Mouse (Mus musculus) midbrain, embryonic 14.5 days (tissue): Measurements from ENCODE around the gene Chchd2. TPM values are rescaled to one million over a fixed set of nuclear protein-coding genes. Genes with fewer than 3 reads are reported as not detected.
A peak's percentile ranks its signal among the peaks of the same experiment; 100 is the strongest.
"Not testable (repeated sequence)": the region's sequence is repeated elsewhere in the genome, so short reads cannot be mapped to it uniquely, and the experiment has no call there.

ENCODE experiments used
- ATAC-seq: fragments of 200-750 bp; cut with Nextera tagmentation; 2 replicates; pipeline ENCODE4 v1.8.0; 2017; ENCODE audit warnings: moderate number of reproducible peaks, moderate library complexity; ENCODE audit not compliant: low FRiP score, low TSS enrichment
- DNase-seq: peaks from one replicate; pipeline ENCODE4 v3.0.0-alpha.2; 2015
- H3K27ac ChIP-seq: fragments of 300-500 bp; sonication (generic); replicated peaks from 2 replicates; pipeline ENCODE4 v1.5.1; 2014; ENCODE audit warnings: mild to moderate bottlenecking, low read depth, low read length, moderate library complexity
- H3K27me3 ChIP-seq: fragments of 300-500 bp; sonication (generic); 2 replicates; pipeline ENCODE4 v1.6.1; 2014; ENCODE audit warnings: low read length, control low read depth, mixed read lengths; ENCODE audit not compliant: control insufficient read depth, insufficient read depth
- H3K36me3 ChIP-seq: fragments of 300-500 bp; sonication (generic); 2 replicates; pipeline ENCODE4 v1.6.1; 2014; ENCODE audit warnings: low read length, control low read depth; ENCODE audit not compliant: control insufficient read depth, insufficient read depth
- H3K4me1 ChIP-seq: fragments of 300-500 bp; sonication (generic); 2 replicates; pipeline ENCODE4 v1.6.1; 2014; ENCODE audit warnings: mild to moderate bottlenecking, antibody characterized with exemption, low read length, control low read depth; ENCODE audit not compliant: control insufficient read depth, insufficient read depth
- H3K4me2 ChIP-seq: fragments of 300-500 bp; sonication (generic); 2 replicates; pipeline ENCODE4 v1.6.1; 2014; ENCODE audit warnings: mild to moderate bottlenecking, low read length, moderate library complexity
- H3K4me3 ChIP-seq: fragments of 300-500 bp; sonication (generic); replicated peaks from 2 replicates; pipeline ENCODE4 v1.5.1; 2014; ENCODE audit warnings: low read depth, low read length
- H3K9ac ChIP-seq: fragments of 300-500 bp; sonication (generic); replicated peaks from 2 replicates; pipeline ENCODE4 v1.6.1; 2014; ENCODE audit warnings: mild to moderate bottlenecking, low read length, moderate library complexity
- H3K9me3 ChIP-seq: fragments of 300-500 bp; sonication (generic); 2 replicates; pipeline ENCODE4 v1.6.1; 2016; ENCODE audit warnings: low read length, control low read depth, mixed read lengths; ENCODE audit not compliant: control insufficient read depth
- WGBS: fragments of 180-500 bp; shearing (Covaris S2); extraction: QIAGEN DNeasy Blood & Tissue Kit; methylation state at CpG from one replicate; pipeline ENCODE4 v1.1.7; 2014; 5-methylcytosine and 5-hydroxymethylcytosine counted together
- polyA plus RNA-seq: library from polyadenylated mRNA; unstranded; fragments of >200 nt; fragmentation: Nextera tagmentation; extraction: Ambion mirVana; gene quantifications from 2 replicates; pipeline ENCODE4 v1.2.1, GENCODE M21; 2014

The Chchd2 gene
- polyA plus RNA-seq, 1 experiment from 2014 or later: 748 TPM

GRCm38 (mm10) chr5:129895198-129896088 lies 8.2 kb upstream of the Chchd2 start, which contains the start of gene Zbed5:
Zbed5 (plus strand) TSS chr5:129895723.
- peak within 1 kb of the TSS; percentile 57 for H3K4me3 ChIP-seq
- DNase-seq (peak; percentile 96), ATAC-seq (peak; percentile 98)
- no peaks in the 10 kb centered on the region for H3K27me3 ChIP-seq
- H3K36me3 ChIP-seq: 0 out of 2 replicates have a peak, but pooled peaks cover 1% of the 10 kb centered on the region
- peaks cover 6% of the 10 kb centered on the region; the same call in 1 of the 2 replicates for H3K4me1 ChIP-seq
- WGBS: 3% methylated on average over 44 of the region's 44 CpGs
- H3K4me2 ChIP-seq: peak within 1 kb of the TSS; percentile 66
- no peaks in the 10 kb centered on the region for H3K9me3 ChIP-seq
- peak within 1 kb of the TSS; percentile 55 for H3K9ac ChIP-seq
- no peak within 1 kb of the TSS; the same call in 1 of the 2 replicates for H3K27ac ChIP-seq

GRCm38 (mm10) chr5:129890390-129890789 lies 3.1 kb upstream of the Chchd2 start:
- 93% methylated on average over 4 of the region's 7 CpGs for WGBS
- not testable (repeated sequence) for H3K9ac ChIP-seq, H3K36me3 ChIP-seq, H3K4me2 ChIP-seq, ATAC-seq, H3K4me3 ChIP-seq, H3K27me3 ChIP-seq, H3K9me3 ChIP-seq, H3K27ac ChIP-seq, DNase-seq, H3K4me1 ChIP-seq

GRCm38 (mm10) chr5:129886271-129886670 lies 999 bp downstream of the Chchd2 start:
- Histone ChIP-seq H3K4me1 (peaks cover 12% of the 10 kb centered on the region; the same call in 1 of the 2 replicates), H3K4me3 (peak overlapping the region; percentile 73), H3K27me3 (no peaks in the 10 kb centered on the region), H3K27ac (peak overlapping the region; percentile 92), H3K4me2 (peak overlapping the region; percentile 94), H3K36me3 (peaks cover 26% of the 10 kb centered on the region), H3K9me3 (no peaks in the 10 kb centered on the region), H3K9ac (peak overlapping the region; percentile 77)
- ATAC-seq (no peak), DNase-seq (no peak)
- WGBS: 49% methylated on average over 10 of the region's 10 CpGs

- Histone ChIP-seq H3K4me3 (no peak overlapping the region), H3K27me3 (no peaks in the 10 kb centered on the region), H3K4me1 (no peaks in the 10 kb centered on the region), H3K27ac (no peak overlapping the region), H3K36me3 (peaks cover 39% of the 10 kb centered on the region), H3K4me2 (no peak overlapping the region), H3K9me3 (no peaks in the 10 kb centered on the region), H3K9ac (no peak overlapping the region)
- ATAC-seq (no peak), DNase-seq (no peak)
- WGBS: 82% methylated on average over 3 of the region's 3 CpGs
These were observed 7.4 kb downstream of the Chchd2 start for GRCm38 (mm10) chr5:129879888-129880287.

GRCm38 (mm10) chr5:129878946-129879345 lies 8.3 kb downstream of the Chchd2 start:
- ATAC-seq (no peak), DNase-seq (peak; percentile 45)
- Histone ChIP-seq H3K4me2 (no peak overlapping the region), H3K27me3 (no peaks in the 10 kb centered on the region), H3K4me3 (no peak overlapping the region), H3K9ac (no peak overlapping the region), H3K27ac (no peak overlapping the region), H3K4me1 (no peaks in the 10 kb centered on the region), H3K9me3 (no peaks in the 10 kb centered on the region), H3K36me3 (peaks cover 33% of the 10 kb centered on the region)
- 56% methylated on average over 2 of the region's 2 CpGs for WGBS

- no peak overlapping the region for H3K9ac ChIP-seq
- H3K4me3 ChIP-seq: no peak overlapping the region
- no peak for DNase-seq
- no peaks in the 10 kb centered on the region for H3K27me3 ChIP-seq
- H3K4me1 ChIP-seq: no peaks in the 10 kb centered on the region
- H3K36me3 ChIP-seq: peaks cover 26% of the 10 kb centered on the region
- no peak overlapping the region for H3K27ac ChIP-seq
- H3K4me2 ChIP-seq: no peak overlapping the region
- H3K9me3 ChIP-seq: no peaks in the 10 kb centered on the region
- 79% methylated on average over 9 of the region's 9 CpGs for WGBS
- no peak for ATAC-seq
These were observed 9.4 kb downstream of the Chchd2 start for GRCm38 (mm10) chr5:129877731-129878455.

- WGBS: 73% methylated on average over 11 of the region's 11 CpGs
- Histone ChIP-seq H3K9me3 (no peaks in the 10 kb centered on the region), H3K27ac (no peak overlapping the region), H3K4me3 (no peak overlapping the region), H3K27me3 (no peaks in the 10 kb centered on the region), H3K36me3 (peaks cover 2% of the 10 kb centered on the region; the same call in 1 of the 2 replicates), H3K4me1 (no peaks in the 10 kb centered on the region), H3K9ac (no peak overlapping the region), H3K4me2 (no peak overlapping the region)
- no peak for DNase-seq
- no peak for ATAC-seq
These were observed 12.2 kb downstream of the Chchd2 start for GRCm38 (mm10) chr5:129875098-129875497.

- H3K9me3 ChIP-seq: no peaks in the 10 kb centered on the region
- no peak overlapping the region for H3K9ac ChIP-seq
- 89% methylated on average over 12 of the region's 12 CpGs for WGBS
- H3K27me3 ChIP-seq: no peaks in the 10 kb centered on the region
- ATAC-seq (no peak), DNase-seq (no peak)
- H3K4me3 ChIP-seq: no peak overlapping the region
- no peak overlapping the region for H3K27ac ChIP-seq
- H3K4me1 ChIP-seq: no peaks in the 10 kb centered on the region
- H3K4me2 ChIP-seq: no peak overlapping the region
- H3K36me3 ChIP-seq: no peaks in the 10 kb centered on the region
These were observed 13.3 kb downstream of the Chchd2 start for GRCm38 (mm10) chr5:129873942-129874341.
